Mouse (Mus musculus) mesoderm, embryonic 11.5 days (tissue): Measurements from ENCODE around the gene Abcg4.

Source experiments
- DNase-seq: peaks from one replicate; pipeline ENCODE4 v3.0.0-alpha.2; 2012; ENCODE audit warnings: low read depth, low spot score

The Abcg4 gene

GRCm38 (mm10) chr9:44286256-44286850 is 2.1 kb downstream of the Abcg4 start:
- no peak for DNase-seq

- no peak for DNase-seq
Observed at GRCm38 (mm10) chr9:44283183-44283582, 5.2 kb downstream of the Abcg4 start.

- DNase-seq, result no peak
Observed at GRCm38 (mm10) chr9:44269973-44270372, 18.4 kb downstream of the Abcg4 start.

- no peak for DNase-seq
Observed at GRCm38 (mm10) chr9:44269077-44269476, 19.3 kb downstream of the Abcg4 start.

- no peak for DNase-seq
Observed at GRCm38 (mm10) chr9:44268432-44268831, 20.0 kb downstream of the Abcg4 start, which contains the start of gene Nlrx1. Nlrx1 (minus strand) TSS chr9:44268599.

GRCm38 (mm10) chr9:44268027-44268360 is 20.4 kb downstream of the Abcg4 start:
- peak; percentile 81 for DNase-seq

- no peak for DNase-seq
Observed at GRCm38 (mm10) chr9:44267319-44268026, 20.9 kb downstream of the Abcg4 start.

- no peak for DNase-seq
Observed at GRCm38 (mm10) chr9:44266478-44267226, 21.8 kb downstream of the Abcg4 start.

GRCm38 (mm10) chr9:44261388-44261787 is 27.0 kb downstream of the Abcg4 start:
- DNase-seq, result no peak

GRCm38 (mm10) chr9:44259014-44259413 is 29.4 kb downstream of the Abcg4 start:
- DNase-seq, result no peak

- DNase-seq, result no peak
Observed at GRCm38 (mm10) chr9:44256213-44256612, 32.2 kb downstream of the Abcg4 start.

- no peak for DNase-seq
Observed at GRCm38 (mm10) chr9:44255136-44255521, 33.3 kb downstream of the Abcg4 start.

GRCm38 (mm10) chr9:44254508-44255135 is 33.8 kb downstream of the Abcg4 start:
- peak; percentile 28 for DNase-seq

- no peak for DNase-seq
Observed at GRCm38 (mm10) chr9:44253441-44253840, 35.0 kb downstream of the Abcg4 start.

- DNase-seq, result no peak
Observed at GRCm38 (mm10) chr9:44251314-44251713, 37.1 kb downstream of the Abcg4 start, which contains the start of gene Pdzd3. Pdzd3 (minus strand) TSS chr9:44251471.

- no peak for DNase-seq
Observed at GRCm38 (mm10) chr9:44250445-44250844, 38.0 kb downstream of the Abcg4 start.

- DNase-seq, result peak; percentile 34
Observed at GRCm38 (mm10) chr9:44249181-44250146, 39.0 kb downstream of the Abcg4 start.

- DNase-seq, result no peak
Observed at GRCm38 (mm10) chr9:44247907-44248306, 40.5 kb downstream of the Abcg4 start.

- no peak for DNase-seq
Observed at GRCm38 (mm10) chr9:44243621-44244020, 44.8 kb downstream of the Abcg4 start.

GRCm38 (mm10) chr9:44241418-44241817 is 47.0 kb downstream of the Abcg4 start:
- no peak for DNase-seq

- no peak for DNase-seq
Observed at GRCm38 (mm10) chr9:44240911-44241310, 47.5 kb downstream of the Abcg4 start.
